Mouse (Mus musculus): ENCODE data around the gene Frem2.

Gene Frem2

GRCm38 (mm10) chr3:53552691-53553090 is 104.5 kb downstream of the Frem2 start:
- no peak for DNase-seq

GRCm38 (mm10) chr3:53532091-53532490 is 125.1 kb downstream of the Frem2 start:
- DNase-seq: no peak

DNA sequence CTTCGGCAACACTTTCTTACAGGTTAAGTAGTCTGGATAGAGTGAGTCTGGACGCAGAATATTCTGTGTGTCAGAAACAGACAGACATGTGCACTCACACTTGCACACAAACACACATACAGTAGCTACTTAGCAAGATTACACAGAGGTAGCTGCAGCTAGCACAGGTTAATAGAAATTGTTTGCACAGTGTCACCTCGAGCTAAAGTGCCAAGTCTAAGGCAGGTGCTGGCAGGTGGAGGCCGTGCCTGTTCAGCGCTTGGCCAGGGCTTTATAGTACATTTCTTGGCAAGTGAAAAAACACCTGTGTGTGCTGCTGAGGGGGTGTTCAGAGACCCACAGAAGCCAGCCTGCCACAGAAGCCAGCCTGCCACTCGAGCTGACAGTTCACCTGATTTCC is 126.8 kb downstream of the Frem2 start:
- DNase-seq: no peak

DNA sequence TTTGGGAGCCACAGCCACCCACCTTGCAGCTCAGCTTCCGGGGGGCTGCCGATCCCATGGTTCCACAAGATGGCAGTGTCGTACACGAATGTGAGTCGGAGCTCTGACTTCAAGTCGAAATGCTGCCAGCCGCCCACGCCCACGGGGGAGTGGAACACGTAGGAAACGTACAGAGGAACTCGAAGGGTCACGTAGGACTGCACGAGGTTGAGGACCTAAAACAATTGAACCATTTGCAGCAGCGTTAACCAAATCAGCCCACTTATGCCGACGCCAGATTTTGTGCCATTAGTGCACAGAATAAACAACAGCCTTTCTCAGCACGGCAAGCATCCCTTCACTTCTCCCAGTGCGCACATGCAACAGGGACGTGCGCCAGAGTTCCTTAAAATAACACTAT is 131.4 kb downstream of the Frem2 start:
- peak; percentile 72 to 85 for DNase-seq

- no peak for DNase-seq
Measured at GRCm38 (mm10) chr3:53522794-53523193, 134.4 kb downstream of the Frem2 start.

GRCm38 (mm10) chr3:53514221-53515065 is 142.7 kb downstream of the Frem2 start:
- no peak for DNase-seq

- no peak for DNase-seq
Measured at GRCm38 (mm10) chr3:53513096-53513495, 144.1 kb downstream of the Frem2 start.

GRCm38 (mm10) chr3:53502428-53502827 is 154.7 kb downstream of the Frem2 start:
- no peak for DNase-seq

- no peak for DNase-seq
Measured at GRCm38 (mm10) chr3:53498351-53498905, 158.7 kb downstream of the Frem2 start.

- no peak for DNase-seq
Measured at GRCm38 (mm10) chr3:53488353-53488752, 168.8 kb downstream of the Frem2 start, which contains the start of gene Stoml3. Stoml3 (plus strand) TSS chr3:53488653.

DNA sequence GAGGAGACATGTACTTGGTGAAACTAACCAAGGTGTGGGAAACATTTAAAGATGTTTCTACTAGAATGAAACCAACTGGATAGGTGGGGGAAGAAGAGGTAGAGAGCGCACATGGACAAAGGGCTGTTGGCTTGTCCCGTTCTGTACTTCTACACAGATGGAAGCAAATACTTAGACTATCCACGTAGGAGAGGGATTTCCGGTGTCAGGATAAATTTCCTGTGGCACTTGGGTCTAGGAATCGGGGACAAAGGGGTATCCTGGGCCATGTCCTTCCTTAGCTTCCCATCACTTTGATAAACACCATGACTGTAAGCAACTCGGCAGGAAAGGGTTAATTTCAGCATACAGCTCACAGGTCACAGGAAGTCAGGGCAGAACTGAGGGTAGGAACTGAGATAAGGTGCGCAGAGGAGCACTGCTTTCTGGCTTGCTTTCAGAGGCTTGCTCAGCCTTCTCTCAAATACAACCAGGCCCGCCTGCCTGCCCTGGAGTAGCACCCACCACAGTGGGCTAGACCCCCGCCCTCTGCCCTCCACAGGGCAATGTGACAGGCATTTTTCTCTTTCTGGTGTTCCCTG is 170.1 kb downstream of the Frem2 start:
- DNase-seq: no peak

GRCm38 (mm10) chr3:53486561-53486960 is 170.6 kb downstream of the Frem2 start:
- no peak for DNase-seq

- DNase-seq: no peak
Measured at GRCm38 (mm10) chr3:53483414-53484059, 173.6 kb downstream of the Frem2 start.

GRCm38 (mm10) chr3:53478419-53479046 is 178.6 kb downstream of the Frem2 start:
- no peak for DNase-seq

DNA sequence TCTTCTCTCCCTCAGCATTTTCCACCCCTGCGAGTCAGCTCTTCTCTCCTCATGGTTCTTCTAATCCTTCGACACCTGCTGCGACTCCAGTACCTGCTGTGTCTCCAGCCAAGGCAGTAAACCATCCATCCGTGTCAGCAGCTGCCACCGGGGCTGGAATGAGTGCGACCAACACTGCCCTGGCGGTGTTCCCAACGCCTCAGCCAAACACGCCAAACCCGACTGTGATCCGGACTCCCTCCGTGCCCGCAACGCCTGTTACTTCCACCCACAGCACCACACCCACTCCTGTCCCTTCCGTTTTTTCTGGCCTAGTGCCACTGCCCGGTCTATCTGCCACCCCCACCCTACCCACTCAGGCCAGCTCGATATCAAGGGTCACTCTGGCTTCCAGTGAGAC is 179.7 kb downstream of the Frem2 start:
- DNase-seq: peak; percentile 57 to 70

- peak; percentile 58 to 78 for DNase-seq
Measured at GRCm38 (mm10) chr3:53475889-53476288, 181.3 kb downstream of the Frem2 start.

DNA sequence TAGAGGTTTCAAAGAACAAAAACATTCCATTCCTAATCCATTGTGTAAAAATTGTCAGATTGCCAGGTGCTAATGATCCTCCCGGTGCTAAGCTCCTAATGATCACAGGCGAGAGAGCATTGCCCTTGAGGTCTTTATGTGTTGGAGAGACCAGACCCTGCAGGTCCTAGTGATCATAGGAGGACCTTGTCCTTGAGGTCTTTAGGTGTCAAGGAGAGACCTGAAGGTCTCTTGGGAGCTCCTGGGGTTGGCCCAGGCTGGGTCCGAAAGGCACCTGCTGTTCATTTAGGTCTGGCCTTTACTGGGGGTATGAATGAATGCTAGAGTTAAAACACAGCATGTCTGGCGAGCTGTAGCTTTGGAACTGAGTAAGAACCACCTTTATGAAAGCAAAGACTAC is 183.0 kb downstream of the Frem2 start:
- DNase-seq: no peak

GRCm38 (mm10) chr3:53472061-53472460 is 185.1 kb downstream of the Frem2 start:
- no peak for DNase-seq

- no peak for DNase-seq
Measured at GRCm38 (mm10) chr3:53469650-53470049, 187.5 kb downstream of the Frem2 start.

DNA sequence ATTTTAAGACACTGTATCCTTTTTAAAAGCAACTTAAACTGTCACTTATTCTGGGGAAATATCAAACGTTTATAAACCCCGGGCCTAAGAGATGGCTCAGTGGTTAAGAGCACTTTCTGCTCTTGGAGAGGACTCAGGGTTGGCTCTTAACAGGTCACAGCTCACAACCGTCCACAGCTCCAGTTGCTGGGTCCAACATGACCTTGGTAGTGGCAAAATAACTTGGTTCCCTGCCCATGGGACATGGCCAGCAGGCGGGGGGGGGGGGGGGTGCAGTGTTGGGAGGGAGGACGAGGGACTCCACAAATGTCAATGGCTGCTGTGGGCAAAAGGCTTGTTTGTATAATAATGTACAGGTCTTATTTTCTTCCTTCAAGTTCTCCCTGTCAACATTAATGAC is 189.8 kb downstream of the Frem2 start:
- DNase-seq: no peak

DNA sequence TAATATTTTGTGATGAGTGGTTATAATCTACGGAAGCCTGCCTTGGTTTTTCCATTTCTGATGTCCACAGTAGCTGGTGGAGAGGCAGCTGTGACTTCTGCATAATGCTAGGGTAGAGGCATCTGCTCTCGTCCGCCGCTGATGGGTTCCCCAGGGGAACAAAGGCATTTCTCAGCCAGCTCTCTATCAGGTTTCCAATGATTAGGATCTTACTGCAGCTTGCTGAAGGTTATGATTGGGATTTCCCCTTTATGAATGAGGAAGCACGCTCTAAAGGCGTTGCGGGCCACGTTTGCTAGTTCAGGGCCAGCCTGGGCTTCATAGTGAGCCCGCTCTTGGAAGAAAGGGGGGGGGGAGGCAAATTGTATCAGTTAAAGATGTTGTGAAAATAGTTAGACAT is 190.7 kb downstream of the Frem2 start:
- DNase-seq: no peak

- DNase-seq: no peak
Measured at GRCm38 (mm10) chr3:53465330-53465729, 191.8 kb downstream of the Frem2 start.

GRCm38 (mm10) chr3:53464146-53464698 is 192.9 kb downstream of the Frem2 start:
- no peak for DNase-seq

Data from cerebellum, postnatal 25 days (tissue).